Mouse (Mus musculus): ENCODE measurements around the gene Abhd13. TPM values are rescaled to one million over a fixed set of nuclear protein-coding genes. Genes with fewer than 3 reads are reported as not detected.
A peak's percentile ranks its signal among the peaks of the same experiment; 100 is the strongest.

Abhd13 gene
- polyA plus RNA-seq, 1 experiment: 2.9 TPM

- H3K4me1 ChIP-seq (ENCODE audit: control insufficient read depth, insufficient read depth, insufficient read length, low read length): no peaks in the 10 kb centered on the region
- TF ChIP-seq POLR2A (IDR thresholded peaks at IDR 0.05; ENCODE audit: low read depth, low read length): no peak
- TF ChIP-seq CTCF (IDR thresholded peaks at IDR 0.05; ENCODE audit: extremely low read depth, insufficient read length, insufficient replicate concordance, low read depth, low read length): no peak
- no peak overlapping the region for H3K4me3 ChIP-seq (ENCODE audit: low read depth, low read length)
- WGBS: 33% methylated on average over 4 of the region's 4 CpGs
- H3K27ac ChIP-seq (ENCODE audit: insufficient read depth, low read depth, low read length): no peak overlapping the region
- no peaks in the 10 kb centered on the region for H3K36me3 ChIP-seq (ENCODE audit: control insufficient read depth, insufficient read depth, low read length)
- H3K27me3 ChIP-seq (ENCODE audit: control insufficient read depth, insufficient read depth, low read length): no peaks in the 10 kb centered on the region
Observed at GRCm38 (mm10) chr8:9958338-9958737, 19.2 kb upstream of the Abhd13 start.

GRCm38 (mm10) chr8:9959919-9960318, 17.6 kb upstream of the Abhd13 start:
- H3K27ac ChIP-seq (ENCODE audit: insufficient read depth, low read depth, low read length): no peak overlapping the region
- 89% methylated on average over 2 of the region's 2 CpGs for WGBS
- no peak overlapping the region for H3K4me3 ChIP-seq (ENCODE audit: low read depth, low read length)
- no peaks in the 10 kb centered on the region for H3K36me3 ChIP-seq (ENCODE audit: control insufficient read depth, insufficient read depth, low read length)
- TF ChIP-seq POLR2A (IDR thresholded peaks at IDR 0.05; ENCODE audit: low read depth, low read length) (no peak), CTCF (IDR thresholded peaks at IDR 0.05; ENCODE audit: extremely low read depth, insufficient read length, insufficient replicate concordance, low read depth, low read length) (no peak)
- H3K4me1 ChIP-seq (ENCODE audit: control insufficient read depth, insufficient read depth, insufficient read length, low read length): no peaks in the 10 kb centered on the region
- H3K27me3 ChIP-seq (ENCODE audit: control insufficient read depth, insufficient read depth, low read length): no peaks in the 10 kb centered on the region

- H3K27me3 ChIP-seq (ENCODE audit: control insufficient read depth, insufficient read depth, low read length): no peaks in the 10 kb centered on the region
- H3K36me3 ChIP-seq (ENCODE audit: control insufficient read depth, insufficient read depth, low read length): peaks cover 32% of the 10 kb centered on the region
- H3K4me1 ChIP-seq (ENCODE audit: control insufficient read depth, insufficient read depth, insufficient read length, low read length): peaks cover under 1% of the 10 kb centered on the region; the same call in 1 of the 2 replicates
- H3K27ac ChIP-seq (ENCODE audit: insufficient read depth, low read depth, low read length): no peak overlapping the region
- no peak for TF ChIP-seq POLR2A (IDR thresholded peaks at IDR 0.05; ENCODE audit: low read depth, low read length)
- no peak for TF ChIP-seq CTCF (IDR thresholded peaks at IDR 0.05; ENCODE audit: extremely low read depth, insufficient read length, insufficient replicate concordance, low read depth, low read length)
- WGBS: 95% methylated on average over 9 of the region's 9 CpGs
- H3K4me3 ChIP-seq (ENCODE audit: low read depth, low read length): no peak overlapping the region
Observed at GRCm38 (mm10) chr8:9971866-9972265, 5.6 kb upstream of the Abhd13 start.

GRCm38 (mm10) chr8:9975276-9975675, 2.2 kb upstream of the Abhd13 start:
- Histone ChIP-seq H3K36me3 (ENCODE audit: control insufficient read depth, insufficient read depth, low read length) (peaks cover 22% of the 10 kb centered on the region), H3K27ac (ENCODE audit: insufficient read depth, low read depth, low read length) (no peak overlapping the region), H3K4me3 (ENCODE audit: low read depth, low read length) (no peak overlapping the region), H3K27me3 (ENCODE audit: control insufficient read depth, insufficient read depth, low read length) (no peaks in the 10 kb centered on the region), H3K4me1 (ENCODE audit: control insufficient read depth, insufficient read depth, insufficient read length, low read length) (peaks cover 14% of the 10 kb centered on the region)
- TF ChIP-seq POLR2A (IDR thresholded peaks at IDR 0.05; ENCODE audit: low read depth, low read length): no peak
- TF ChIP-seq CTCF (IDR thresholded peaks at IDR 0.05; ENCODE audit: extremely low read depth, insufficient read length, insufficient replicate concordance, low read depth, low read length): no peak
- WGBS: 10% methylated on average over 5 of the region's 5 CpGs

- Histone ChIP-seq H3K4me1 (ENCODE audit: control insufficient read depth, insufficient read depth, insufficient read length, low read length) (peaks cover 14% of the 10 kb centered on the region), H3K27me3 (ENCODE audit: control insufficient read depth, insufficient read depth, low read length) (no peaks in the 10 kb centered on the region), H3K36me3 (ENCODE audit: control insufficient read depth, insufficient read depth, low read length) (peaks cover 21% of the 10 kb centered on the region), H3K4me3 (ENCODE audit: low read depth, low read length) (peak overlapping the region; percentile 76), H3K27ac (ENCODE audit: insufficient read depth, low read depth, low read length) (peak overlapping the region; percentile 76)
- WGBS: under 1% methylated on average over 47 of the region's 47 CpGs
- TF ChIP-seq CTCF (IDR thresholded peaks at IDR 0.05; ENCODE audit: extremely low read depth, insufficient read length, insufficient replicate concordance, low read depth, low read length) (peak; percentile 75; the same call in 1 of the 2 replicates), POLR2A (IDR thresholded peaks at IDR 0.05; ENCODE audit: low read depth, low read length) (peak; percentile 46)
Observed at GRCm38 (mm10) chr8:9975898-9976611, 1.5 kb upstream of the Abhd13 start.

GRCm38 (mm10) chr8:9977016-9977415, 491 bp upstream of the Abhd13 start:
- Histone ChIP-seq H3K36me3 (ENCODE audit: control insufficient read depth, insufficient read depth, low read length) (peaks cover 17% of the 10 kb centered on the region), H3K4me3 (ENCODE audit: low read depth, low read length) (peak overlapping the region; percentile 92; the same call in 1 of the 2 replicates), H3K4me1 (ENCODE audit: control insufficient read depth, insufficient read depth, insufficient read length, low read length) (peaks cover 14% of the 10 kb centered on the region), H3K27me3 (ENCODE audit: control insufficient read depth, insufficient read depth, low read length) (no peaks in the 10 kb centered on the region), H3K27ac (ENCODE audit: insufficient read depth, low read depth, low read length) (no peak overlapping the region)
- 27% methylated on average over 15 of the region's 15 CpGs for WGBS
- TF ChIP-seq CTCF (IDR thresholded peaks at IDR 0.05; ENCODE audit: extremely low read depth, insufficient read length, insufficient replicate concordance, low read depth, low read length) (no peak), POLR2A (IDR thresholded peaks at IDR 0.05; ENCODE audit: low read depth, low read length) (no peak)

- Histone ChIP-seq H3K27me3 (ENCODE audit: control insufficient read depth, insufficient read depth, low read length) (no peaks in the 10 kb centered on the region), H3K36me3 (ENCODE audit: control insufficient read depth, insufficient read depth, low read length) (peaks cover 5% of the 10 kb centered on the region), H3K4me1 (ENCODE audit: control insufficient read depth, insufficient read depth, insufficient read length, low read length) (peaks cover 14% of the 10 kb centered on the region), H3K4me3 (ENCODE audit: low read depth, low read length) (peak overlapping the region; percentile 92), H3K27ac (ENCODE audit: insufficient read depth, low read depth, low read length) (0 out of 2 replicates have a peak overlapping the region, but pooled peaks have one; percentile 34)
- WGBS: 22% methylated on average over 18 of the region's 18 CpGs
- TF ChIP-seq CTCF (IDR thresholded peaks at IDR 0.05; ENCODE audit: extremely low read depth, insufficient read length, insufficient replicate concordance, low read depth, low read length) (no peak), POLR2A (IDR thresholded peaks at IDR 0.05; ENCODE audit: low read depth, low read length) (no peak)
Observed at GRCm38 (mm10) chr8:9978475-9979230, 1.1 kb downstream of the Abhd13 start.

All from small intestine, adult 2 months (tissue).